ENCODE assay signal across 8 mouse cellular contexts in the genomic region with DNA sequence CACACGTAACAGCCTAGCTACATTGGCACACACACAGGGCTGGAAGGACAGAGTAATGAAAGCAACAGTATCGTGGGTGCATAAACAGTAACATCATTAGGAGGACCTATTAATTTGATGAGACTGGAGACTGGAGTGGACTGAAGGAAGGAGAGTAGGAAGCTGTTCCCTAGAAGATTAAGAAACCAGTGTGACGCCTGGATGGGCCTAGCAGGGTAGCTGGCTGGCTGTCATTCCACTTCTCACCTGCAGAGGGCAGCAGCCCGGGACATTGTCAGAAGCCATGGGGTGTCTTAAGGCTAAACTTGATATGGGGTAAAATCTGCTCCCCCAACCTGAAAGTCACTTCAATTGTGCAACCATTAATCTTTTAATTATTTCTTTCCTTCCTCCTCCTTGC.
DNase-seq lines count a peak whose midpoint lies in the region; ATAC-seq and TF ChIP-seq lines count a peak whose summit lies in the region.

No protein-coding gene starts in this region.

- 28% methylated on average over 4 of the region's 4 CpGs for WGBS in forebrain, embryonic 12.5 days
- 28% methylated on average over 4 of the region's 4 CpGs for WGBS in hindbrain, embryonic 10.5 days
- WGBS in lung, postnatal 0 days = 28% methylated on average over 4 of the region's 4 CpGs

- peak; percentile 91 for TF ChIP-seq CTCF in lung, postnatal 0 days (IDR thresholded peaks at IDR 0.05)

- H3K4me2 ChIP-seq in forebrain, embryonic 12.5 days = no peak overlapping the region
- H3K4me2 ChIP-seq in lung, postnatal 0 days (replicated peaks; ENCODE audit: low read depth, low read length) = no peak overlapping the region

- H3K36me3 ChIP-seq in ES-E14 (ENCODE audit: control insufficient read depth, insufficient read depth, low read length, poor library complexity, severe bottlenecking) = no peaks in the 10 kb centered on the region
- no peaks in the 10 kb centered on the region for H3K36me3 ChIP-seq in forebrain, embryonic 12.5 days (replicated peaks)
- no peaks in the 10 kb centered on the region for H3K36me3 ChIP-seq in hindbrain, embryonic 10.5 days
- no peaks in the 10 kb centered on the region for H3K36me3 ChIP-seq in lung, postnatal 0 days (ENCODE audit: insufficient read depth, low read length)

- peak overlapping the region in 1 of 2 experiments; percentile 6; a peak in 2 of 4 replicates for H3K4me3 ChIP-seq in ES-E14 (ENCODE audit: insufficient read depth in 1 of 2, low read depth in 1 of 2, low read length in 2 of 2, poor library complexity in 1 of 2, severe bottlenecking in 1 of 2)
- no peak overlapping the region for H3K4me3 ChIP-seq in forebrain, embryonic 12.5 days (replicated peaks)
- H3K4me3 ChIP-seq in hindbrain, embryonic 10.5 days = no peak overlapping the region
- H3K4me3 ChIP-seq in lung, postnatal 0 days (ENCODE audit: low read depth, low read length) = no peak overlapping the region

- no peaks in the 10 kb centered on the region for H3K9me3 ChIP-seq in ES-E14 (ENCODE audit: control insufficient read depth, insufficient read depth, low read depth, low read length)
- H3K9me3 ChIP-seq in forebrain, embryonic 12.5 days = no peaks in the 10 kb centered on the region
- H3K9me3 ChIP-seq in hindbrain, embryonic 10.5 days = no peaks in the 10 kb centered on the region
- H3K9me3 ChIP-seq in lung, postnatal 0 days (ENCODE audit: low read length) = no peaks in the 10 kb centered on the region

- no peak overlapping the region for H3K9ac ChIP-seq in ES-E14 (ENCODE audit: insufficient read depth, low read depth, low read length, poor library complexity, severe bottlenecking)
- no peak overlapping the region for H3K9ac ChIP-seq in forebrain, embryonic 12.5 days
- H3K9ac ChIP-seq in lung, postnatal 0 days (replicated peaks; ENCODE audit: low read depth) = no peak overlapping the region

- peaks cover 10 to 18% of the 10 kb centered on the region in 2 experiments; a peak in 3 of 4 replicates for H3K4me1 ChIP-seq in ES-E14 (ENCODE audit: control insufficient read depth in 2 of 2, insufficient read depth in 2 of 2, low read length in 2 of 2, poor library complexity in 1 of 2)
- peaks cover 14% of the 10 kb centered on the region for H3K4me1 ChIP-seq in forebrain, embryonic 12.5 days
- H3K4me1 ChIP-seq in hindbrain, embryonic 10.5 days (replicated peaks) = peaks cover 29% of the 10 kb centered on the region
- no peaks in the 10 kb centered on the region for H3K4me1 ChIP-seq in lung, postnatal 0 days (ENCODE audit: insufficient read depth, low read depth, low read length)

- DNase-seq in ES-E14 (ENCODE audit: low read depth, low spot score) = peak; percentile 62
- DNase-seq in c-Kit-positive CD71-negative TER-119-negative erythroid progenitor cells, embryonic 14.5 days (ENCODE audit: low read depth) = peak; percentile 47
- DNase-seq in hindbrain, embryonic 10.5 days (ENCODE audit: low spot score) = peak; percentile 76
- DNase-seq in layer of hippocampus, adult 8-10 months (ENCODE audit: low spot score in 2 of 2) = peak; percentile 34 to 85
- DNase-seq in lung, postnatal 0 days (ENCODE audit: low spot score) = peak; percentile 74
- DNase-seq in ovary, postnatal 36 days (ENCODE audit: low spot score) = peak; percentile 73
- DNase-seq in thymus, postnatal 10 days (ENCODE audit: low spot score in 2 of 2) = peak; percentile 57 to 82

- in situ Hi-C loops in ES-E14 (cut with MboI; ENCODE audit: low sequenced_read_pairs in 2 of 2, unreplicated experiment in 2 of 2) = no loop called here

- 0 out of 2 replicates have a peak, but pooled peaks cover 4% of the 10 kb centered on the region for H3K27me3 ChIP-seq in forebrain, embryonic 12.5 days
- H3K27me3 ChIP-seq in hindbrain, embryonic 10.5 days (ENCODE audit: insufficient read depth, poor library complexity, severe bottlenecking) = no peaks in the 10 kb centered on the region
- no peaks in the 10 kb centered on the region for H3K27me3 ChIP-seq in lung, postnatal 0 days (replicated peaks; ENCODE audit: insufficient read depth, low read length)

- TF ChIP-seq EP300 in lung, postnatal 0 days (IDR thresholded peaks at IDR 0.05) = no peak

- no peak overlapping the region for H3K27ac ChIP-seq in ES-E14 (ENCODE audit: insufficient read depth, low read depth, low read length, poor library complexity, severe bottlenecking)
- no peak overlapping the region for H3K27ac ChIP-seq in forebrain, embryonic 12.5 days
- peak overlapping the region; percentile 76 for H3K27ac ChIP-seq in hindbrain, embryonic 10.5 days
- H3K27ac ChIP-seq in lung, postnatal 0 days (ENCODE audit: low read length) = no peak overlapping the region

- ATAC-seq in forebrain, embryonic 12.5 days (ENCODE audit: low FRiP score) = peak; percentile 79
- ATAC-seq in lung, postnatal 0 days = peak; percentile 37

TF ChIP-seq in ES-E14, 5 proteins besides CTCF, POLR2A, EP300 and RAD21:
- TF ChIP-seq HCFC1 (IDR thresholded peaks at IDR 0.05; ENCODE audit: borderline replicate concordance, insufficient read depth, low read length) (no peak), MAFK (IDR thresholded peaks at IDR 0.05; ENCODE audit: insufficient read depth, low read depth, low read length) (no peak), ZC3H11A (IDR thresholded peaks at IDR 0.05; ENCODE audit: borderline replicate concordance, low read depth, low read length) (no peak), ZNF384 (IDR thresholded peaks at IDR 0.05; ENCODE audit: low read depth, low read length) (no peak), CHD2 (IDR thresholded peaks at IDR 0.05; ENCODE audit: low read depth, low read length) (no peak)
